Mouse (Mus musculus): ENCODE data around the gene Slc38a2. TPM values are rescaled to one million over a fixed set of nuclear protein-coding genes. Genes with fewer than 3 reads are reported as not detected.
A peak's percentile ranks its signal among the peaks of the same experiment; 100 is the strongest.

Gene Slc38a2
- polyA plus RNA-seq, 1 experiment: 83.9 TPM

GRCm38 (mm10) chr15:96688784-96689318 lies 10.7 kb downstream of the Slc38a2 start:
- H3K4me1 ChIP-seq (ENCODE audit: control insufficient read depth, insufficient read depth, low read length): peaks cover 11% of the 10 kb centered on the region
- no peak overlapping the region for H3K4me3 ChIP-seq (ENCODE audit: insufficient read depth, low read length)
- H3K27ac ChIP-seq (ENCODE audit: insufficient read depth, low read depth, low read length): no peak overlapping the region
- TF ChIP-seq POLR2A (IDR thresholded peaks at IDR 0.05; ENCODE audit: borderline replicate concordance, low read depth, low read length) (no peak), CTCF (IDR thresholded peaks at IDR 0.05; ENCODE audit: low read depth, low read length) (no peak)

- TF ChIP-seq POLR2A (IDR thresholded peaks at IDR 0.05; ENCODE audit: borderline replicate concordance, low read depth, low read length) (no peak), CTCF (IDR thresholded peaks at IDR 0.05; ENCODE audit: low read depth, low read length) (no peak)
- Histone ChIP-seq H3K27ac (ENCODE audit: insufficient read depth, low read depth, low read length) (no peak overlapping the region), H3K4me1 (ENCODE audit: control insufficient read depth, insufficient read depth, low read length) (peaks cover 11% of the 10 kb centered on the region), H3K4me3 (ENCODE audit: insufficient read depth, low read length) (no peak overlapping the region)
Measured at GRCm38 (mm10) chr15:96688036-96688435, 11.5 kb downstream of the Slc38a2 start.

GRCm38 (mm10) chr15:96687366-96687765 lies 12.2 kb downstream of the Slc38a2 start:
- no peak overlapping the region for H3K4me3 ChIP-seq (ENCODE audit: insufficient read depth, low read length)
- H3K27ac ChIP-seq (ENCODE audit: insufficient read depth, low read depth, low read length): no peak overlapping the region
- H3K4me1 ChIP-seq (ENCODE audit: control insufficient read depth, insufficient read depth, low read length): peaks cover 11% of the 10 kb centered on the region
- no peak for TF ChIP-seq POLR2A (IDR thresholded peaks at IDR 0.05; ENCODE audit: borderline replicate concordance, low read depth, low read length)
- TF ChIP-seq CTCF (IDR thresholded peaks at IDR 0.05; ENCODE audit: low read depth, low read length): no peak

- TF ChIP-seq POLR2A (IDR thresholded peaks at IDR 0.05; ENCODE audit: borderline replicate concordance, low read depth, low read length): no peak
- TF ChIP-seq CTCF (IDR thresholded peaks at IDR 0.05; ENCODE audit: low read depth, low read length): no peak
- Histone ChIP-seq H3K4me1 (ENCODE audit: control insufficient read depth, insufficient read depth, low read length) (peaks cover 11% of the 10 kb centered on the region), H3K27ac (ENCODE audit: insufficient read depth, low read depth, low read length) (no peak overlapping the region), H3K4me3 (ENCODE audit: insufficient read depth, low read length) (no peak overlapping the region)
Measured at GRCm38 (mm10) chr15:96686201-96687159, 13.1 kb downstream of the Slc38a2 start.

GRCm38 (mm10) chr15:96685273-96685672 lies 14.3 kb downstream of the Slc38a2 start:
- peaks cover 11% of the 10 kb centered on the region for H3K4me1 ChIP-seq (ENCODE audit: control insufficient read depth, insufficient read depth, low read length)
- H3K27ac ChIP-seq (ENCODE audit: insufficient read depth, low read depth, low read length): no peak overlapping the region
- TF ChIP-seq POLR2A (IDR thresholded peaks at IDR 0.05; ENCODE audit: borderline replicate concordance, low read depth, low read length) (no peak), CTCF (IDR thresholded peaks at IDR 0.05; ENCODE audit: low read depth, low read length) (no peak)
- H3K4me3 ChIP-seq (ENCODE audit: insufficient read depth, low read length): no peak overlapping the region

DNA sequence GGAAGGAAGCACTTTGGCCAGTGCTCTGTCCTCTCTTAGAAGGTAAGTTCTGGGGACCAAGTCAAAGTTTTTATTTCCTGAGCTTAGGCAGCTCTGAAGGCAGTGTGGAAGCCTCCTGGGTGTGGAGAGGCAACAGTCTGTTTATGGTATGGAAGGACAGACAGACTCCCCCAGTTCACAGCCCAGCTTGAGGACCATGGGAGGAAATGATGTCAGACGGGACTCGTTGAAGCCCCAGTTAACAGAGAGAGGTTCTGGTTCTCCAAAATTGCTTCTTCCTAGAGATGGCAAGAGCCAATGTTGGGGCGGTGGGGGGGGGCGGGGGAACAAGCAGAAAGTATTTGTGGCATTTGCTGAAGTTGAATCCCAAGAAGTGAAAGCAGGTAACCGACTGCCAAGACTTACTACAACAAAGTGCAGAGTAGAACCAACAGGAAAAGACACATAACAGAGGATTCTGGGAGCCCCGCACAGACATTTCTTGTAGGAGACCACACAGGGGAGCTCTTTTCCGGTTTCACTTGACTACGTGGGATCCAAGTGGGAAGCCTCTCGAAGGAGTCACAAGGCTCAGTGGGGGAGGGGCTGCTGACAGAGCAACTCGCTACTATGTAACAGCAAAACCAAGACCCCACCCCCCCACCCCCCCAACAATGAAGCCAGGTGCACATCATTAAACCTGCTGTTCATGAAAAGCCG lies 15.2 kb downstream of the Slc38a2 start:
- H3K4me1 ChIP-seq (ENCODE audit: control insufficient read depth, insufficient read depth, low read length): peaks cover 11% of the 10 kb centered on the region
- TF ChIP-seq CTCF (IDR thresholded peaks at IDR 0.05; ENCODE audit: low read depth, low read length) (no peak), POLR2A (IDR thresholded peaks at IDR 0.05; ENCODE audit: borderline replicate concordance, low read depth, low read length) (no peak)
- H3K4me3 ChIP-seq (ENCODE audit: insufficient read depth, low read length): peak overlapping the region; percentile 1; the same call in 1 of the 2 replicates
- no peak overlapping the region for H3K27ac ChIP-seq (ENCODE audit: insufficient read depth, low read depth, low read length)

- no peak for TF ChIP-seq POLR2A (IDR thresholded peaks at IDR 0.05; ENCODE audit: borderline replicate concordance, low read depth, low read length)
- TF ChIP-seq CTCF (IDR thresholded peaks at IDR 0.05; ENCODE audit: low read depth, low read length): no peak
- Histone ChIP-seq H3K4me3 (ENCODE audit: insufficient read depth, low read length) (no peak overlapping the region), H3K27ac (ENCODE audit: insufficient read depth, low read depth, low read length) (no peak overlapping the region), H3K4me1 (ENCODE audit: control insufficient read depth, insufficient read depth, low read length) (peaks cover under 1% of the 10 kb centered on the region; the same call in 1 of the 2 replicates)
Measured at GRCm38 (mm10) chr15:96678871-96679773, 20.4 kb downstream of the Slc38a2 start.

DNA sequence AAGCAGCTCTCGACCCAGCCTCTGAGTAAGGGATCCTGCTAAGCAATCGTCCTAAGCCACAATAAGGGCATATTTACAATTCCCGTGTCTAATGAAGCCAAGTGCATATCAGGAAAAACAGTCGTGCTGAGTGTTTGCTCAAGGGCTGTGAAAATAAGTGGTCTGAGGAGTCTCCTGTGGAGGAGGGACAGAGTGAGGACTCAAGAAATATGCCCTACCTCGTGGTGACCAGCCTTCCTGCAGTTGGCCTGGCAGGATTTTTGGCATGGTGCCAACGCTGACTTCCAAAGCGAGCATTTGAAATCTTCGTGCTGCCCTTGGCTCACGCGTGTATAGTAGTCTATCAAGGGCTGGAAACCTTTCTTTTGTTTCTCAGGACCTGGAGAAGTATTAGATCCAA lies 23.0 kb downstream of the Slc38a2 start:
- TF ChIP-seq CTCF (IDR thresholded peaks at IDR 0.05; ENCODE audit: low read depth, low read length) (no peak), POLR2A (IDR thresholded peaks at IDR 0.05; ENCODE audit: borderline replicate concordance, low read depth, low read length) (no peak)
- Histone ChIP-seq H3K4me1 (ENCODE audit: control insufficient read depth, insufficient read depth, low read length) (no peaks in the 10 kb centered on the region), H3K4me3 (ENCODE audit: insufficient read depth, low read length) (no peak overlapping the region), H3K27ac (ENCODE audit: insufficient read depth, low read depth, low read length) (no peak overlapping the region)

GRCm38 (mm10) chr15:96675744-96676143 lies 23.8 kb downstream of the Slc38a2 start:
- H3K27ac ChIP-seq (ENCODE audit: insufficient read depth, low read depth, low read length): no peak overlapping the region
- H3K4me1 ChIP-seq (ENCODE audit: control insufficient read depth, insufficient read depth, low read length): no peaks in the 10 kb centered on the region
- TF ChIP-seq POLR2A (IDR thresholded peaks at IDR 0.05; ENCODE audit: borderline replicate concordance, low read depth, low read length) (no peak), CTCF (IDR thresholded peaks at IDR 0.05; ENCODE audit: low read depth, low read length) (no peak)

More at GRCm38 (mm10) chr15:96675744-96676143, 23.8 kb downstream of the Slc38a2 start:
- H3K4me3 ChIP-seq (ENCODE audit: insufficient read depth, low read length): no peak overlapping the region
